Mouse (Mus musculus) olfactory bulb, adult 2 months (tissue): ENCODE results near the gene Il10. TPM values are rescaled to one million over a fixed set of nuclear protein-coding genes. Genes with fewer than 3 reads are reported as not detected.

Source experiments
- H3K27ac ChIP-seq: fragments of 200-500 bp; 2 replicates; pipeline ENCODE4 v1.5.1; 2012; ENCODE audit warnings: low read depth, low read length; ENCODE audit not compliant: insufficient read depth
- H3K4me1 ChIP-seq: fragments of 200-500 bp; 2 replicates; pipeline ENCODE4 v1.6.1; 2012; ENCODE audit warnings: low read length; ENCODE audit not compliant: control insufficient read depth, insufficient read depth
- H3K4me3 ChIP-seq: fragments of 200-500 bp; 2 replicates; pipeline ENCODE4 v1.5.1; 2012; ENCODE audit warnings: mild to moderate bottlenecking, low read depth, low read length, moderate library complexity; ENCODE audit not compliant: insufficient read depth
- CTCF ChIP-seq: fragments of 200-500 bp; IDR thresholded peaks from 2 replicates; pipeline ENCODE4 v1.5.1; 2012; ENCODE audit warnings: low read depth, mild to moderate bottlenecking, low read length, moderate library complexity; ENCODE audit not compliant: insufficient read depth
- POLR2A ChIP-seq: fragments of 200-500 bp; IDR thresholded peaks from 2 replicates; pipeline ENCODE4 v1.6.1; 2012; ENCODE audit warnings: mild to moderate bottlenecking, low read depth, low read length, moderate library complexity; ENCODE audit not compliant: insufficient read depth
- WGBS: fragments of 180-500 bp; shearing (Covaris S2); methylation state at CpG from one replicate; pipeline ENCODE4 v1.1.7; 2018; 5-methylcytosine and 5-hydroxymethylcytosine counted together
- polyA plus RNA-seq: library from polyadenylated mRNA; stranded (reverse); fragments of >200 nt; gene quantifications from 2 replicates; pipeline ENCODE4 v1.2.4, GENCODE M21; 2012; ENCODE audit warnings: low replicate concordance; ENCODE audit not compliant: missing spikeins, insufficient read depth, insufficient read length

Il10 gene
- polyA plus RNA-seq, 1 experiment, result not detected

DNA sequence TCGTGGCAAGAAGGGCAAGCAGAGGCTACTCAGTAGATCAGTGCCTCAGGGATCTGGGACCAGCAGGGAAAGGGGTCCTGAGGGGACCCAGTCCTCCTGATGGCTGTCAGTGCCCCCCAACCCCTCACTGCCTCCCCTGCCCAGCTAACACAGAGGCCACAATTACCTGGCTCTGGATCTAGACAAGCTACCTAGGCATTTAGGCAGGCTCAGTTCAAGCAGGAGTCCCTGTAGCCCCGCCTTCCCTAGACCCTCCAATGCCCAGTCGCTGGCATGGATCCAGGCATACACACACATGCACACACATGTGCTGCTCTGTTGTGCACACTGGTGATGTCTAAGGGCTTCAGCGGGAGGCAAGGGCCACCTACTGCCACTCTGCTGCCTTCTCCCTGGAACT is 34.6 kb downstream of the Il10 start:
- WGBS, result 85% methylated on average over 4 of the region's 4 CpGs
- no peak overlapping the region for H3K27ac ChIP-seq
- TF ChIP-seq POLR2A (no peak), CTCF (no peak)

DNA sequence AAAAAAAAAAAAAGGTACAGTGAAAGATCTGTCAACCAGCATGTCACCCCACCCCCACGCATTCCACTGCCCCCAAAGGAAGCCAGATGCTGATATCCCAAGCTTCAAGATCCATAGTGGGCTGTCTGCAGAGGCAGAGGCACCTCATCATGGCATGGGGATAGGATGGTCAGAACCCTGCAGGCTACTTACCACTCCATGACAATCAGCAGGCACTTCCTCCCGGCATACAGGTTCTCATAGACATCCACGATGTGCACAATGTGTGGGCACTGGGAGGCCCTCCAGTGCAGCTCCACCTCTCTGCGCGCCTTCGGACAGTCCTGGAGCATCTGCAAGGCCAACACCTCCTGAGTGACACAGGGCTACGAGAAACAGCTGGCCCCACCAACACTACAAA is 38.8 kb downstream of the Il10 start:
- Histone ChIP-seq H3K4me1 (peaks cover 23% of the 10 kb centered on the region), H3K4me3 (no peak overlapping the region), H3K27ac (no peak overlapping the region)
- 87% methylated on average over 7 of the region's 7 CpGs for WGBS
- TF ChIP-seq POLR2A, result no peak

More for the DNA sequence above, 34.6 kb downstream of the Il10 start:
- Histone ChIP-seq H3K4me1 (peaks cover 20% of the 10 kb centered on the region), H3K4me3 (no peak overlapping the region)

DNA sequence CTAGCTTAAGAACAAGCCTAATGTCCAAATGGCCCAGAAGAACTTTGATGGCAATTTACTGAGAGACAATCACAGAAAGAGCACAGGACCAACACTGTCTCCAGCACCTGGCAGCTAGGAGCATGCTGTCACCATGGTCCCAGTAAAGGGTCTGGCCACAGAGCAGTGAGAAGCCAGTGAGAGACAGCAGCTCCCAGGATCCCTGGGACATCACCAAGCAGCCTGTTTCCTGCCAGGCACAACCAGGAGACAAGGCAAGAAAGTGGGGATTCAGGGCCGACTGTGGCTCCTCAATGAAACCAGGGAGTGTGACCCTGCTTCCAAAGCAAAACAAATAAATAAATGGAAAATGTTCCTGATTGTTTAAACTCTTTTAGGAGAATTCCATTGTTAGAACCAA is 39.8 kb downstream of the Il10 start:
- H3K27ac ChIP-seq, result no peak overlapping the region
- 47% methylated on average over 1 of the region's 1 CpGs for WGBS
- peaks cover 26% of the 10 kb centered on the region for H3K4me1 ChIP-seq
- no peak overlapping the region for H3K4me3 ChIP-seq
- TF ChIP-seq CTCF (no peak), POLR2A (no peak)

- WGBS, result 77% methylated on average over 5 of the region's 5 CpGs
- no peak overlapping the region for H3K27ac ChIP-seq
- peaks cover 26% of the 10 kb centered on the region for H3K4me1 ChIP-seq
- no peak overlapping the region for H3K4me3 ChIP-seq
- TF ChIP-seq CTCF, result peak; percentile 23; the same call in 1 of the 2 replicates
- no peak for TF ChIP-seq POLR2A
These were observed 40.2 kb downstream of the Il10 start for GRCm38 (mm10) chr1:131059841-131060240.

GRCm38 (mm10) chr1:131060290-131061253 is 40.9 kb downstream of the Il10 start:
- Histone ChIP-seq H3K27ac (no peak overlapping the region), H3K4me3 (no peak overlapping the region), H3K4me1 (peaks cover 26% of the 10 kb centered on the region)
- TF ChIP-seq CTCF (peak; percentile 3; the same call in 1 of the 2 replicates), POLR2A (no peak)
- 76% methylated on average over 13 of the region's 13 CpGs for WGBS

DNA sequence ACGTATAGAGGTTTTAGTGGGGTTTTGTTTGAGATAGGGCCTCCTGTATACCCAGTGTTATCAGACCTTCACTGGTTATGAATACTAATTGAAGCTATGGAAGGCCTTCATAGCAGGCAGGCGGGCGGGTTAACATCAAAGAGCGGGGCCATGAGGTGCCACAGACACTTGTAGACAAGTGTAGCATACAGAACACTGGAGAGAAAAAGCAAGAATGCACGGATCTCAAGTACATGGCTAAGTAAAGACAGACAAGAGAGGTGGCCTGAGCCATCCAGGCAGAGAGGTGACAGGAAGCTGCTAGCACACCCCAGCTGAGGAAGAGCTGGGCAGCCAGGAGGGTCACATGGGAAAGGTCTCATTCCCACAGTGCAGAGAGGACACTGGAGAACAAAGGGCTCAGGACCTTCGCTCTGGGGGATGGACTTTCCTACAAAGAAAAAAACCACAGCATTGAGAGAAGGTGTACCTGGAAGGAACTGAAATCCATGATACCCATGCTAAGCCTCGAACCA is 42.2 kb downstream of the Il10 start:
- Histone ChIP-seq H3K4me3 (no peak overlapping the region), H3K4me1 (peaks cover 26% of the 10 kb centered on the region), H3K27ac (no peak overlapping the region)
- WGBS, result 91% methylated on average over 7 of the region's 7 CpGs
- TF ChIP-seq POLR2A (no peak), CTCF (no peak)

- Histone ChIP-seq H3K4me3 (no peak overlapping the region), H3K27ac (no peak overlapping the region), H3K4me1 (peaks cover 26% of the 10 kb centered on the region)
- WGBS, result 35% methylated on average over 6 of the region's 6 CpGs
- no peak for TF ChIP-seq CTCF
- TF ChIP-seq POLR2A, result no peak
These were observed 43.2 kb downstream of the Il10 start for GRCm38 (mm10) chr1:131062821-131063220.

GRCm38 (mm10) chr1:131064202-131064601 is 44.6 kb downstream of the Il10 start:
- TF ChIP-seq CTCF (no peak), POLR2A (no peak)
- H3K27ac ChIP-seq, result no peak overlapping the region
- no peak overlapping the region for H3K4me3 ChIP-seq
- WGBS, result 84% methylated on average over 6 of the region's 6 CpGs
- H3K4me1 ChIP-seq, result peaks cover 22% of the 10 kb centered on the region

GRCm38 (mm10) chr1:131068011-131068727 is 48.5 kb downstream of the Il10 start:
- no peak for TF ChIP-seq CTCF
- no peak for TF ChIP-seq POLR2A
- 79% methylated on average over 10 of the region's 10 CpGs for WGBS
- Histone ChIP-seq H3K4me1 (peaks cover 4% of the 10 kb centered on the region), H3K27ac (no peak overlapping the region), H3K4me3 (no peak overlapping the region)
